ENCODE assay signal across 17 mouse cellular contexts in the genomic region with DNA sequence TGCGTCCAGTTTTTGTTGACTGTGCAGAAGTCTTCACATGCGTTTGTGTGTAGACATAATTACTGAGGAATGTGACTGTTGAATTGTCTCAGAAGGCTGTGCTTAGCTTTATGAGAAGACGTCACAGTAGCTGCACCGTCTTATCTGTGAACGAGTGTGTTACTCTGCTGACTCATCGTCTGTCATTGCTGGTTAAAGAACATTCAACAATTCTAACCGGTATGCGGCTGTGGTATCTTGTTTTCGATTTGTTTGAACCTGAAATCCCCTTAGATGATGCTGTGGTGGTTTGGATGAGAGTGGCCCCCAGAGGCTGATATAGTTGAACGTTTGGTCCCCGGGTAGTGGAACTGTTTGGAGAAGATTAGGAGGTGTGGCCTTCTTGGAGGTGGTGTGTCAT. TPM values are rescaled to one million over a fixed set of nuclear protein-coding genes. Genes with fewer than 3 reads are reported as not detected.
DNase-seq lines count a peak whose midpoint lies in the region; ATAC-seq and TF ChIP-seq lines count a peak whose summit lies in the region.
"Had no signal": no experiment of that assay in that cellular context is flagged by ENCODE, and none has a peak within 500 bp of the region (broad histone marks: within the 10 kb centered on the region; RNA-seq: fewer than 3 reads in every experiment).

No protein-coding gene starts in this region.

- no peaks in the 10 kb centered on the region for H3K36me3 ChIP-seq in CH12.LX (replicated peaks in 1 of 2; ENCODE audit: control insufficient read depth in 1 of 2, insufficient read depth in 1 of 2, low read length in 1 of 2)
- H3K36me3 ChIP-seq in MEL (ENCODE audit: control insufficient read depth in 1 of 2, insufficient read depth in 2 of 2, low read length in 2 of 2): peaks cover 0 to 28% of the 10 kb centered on the region in 2 experiments; a peak in 2 of 4 replicates
- H3K36me3 ChIP-seq in liver, embryonic 15.5 days (replicated peaks): no peaks in the 10 kb centered on the region
- H3K36me3 ChIP-seq: midbrain, embryonic 15.5 days had no signal

- DNase-seq in CH12.LX (ENCODE audit: extremely low read depth) (no peak), MEL (ENCODE audit: low read depth, low spot score) (peak; percentile 93)
- DNase-seq in right cerebral cortex, postnatal 4 days: no peak
- no peak for DNase-seq in heart, postnatal 10 days
- no peak for DNase-seq in thymus, postnatal 25 days
- DNase-seq: adrenal gland, adult 8-10 months; cerebellum, adult 11 months; kidney, adult 2 months; kidney, postnatal 25 days; lung, postnatal 36 days; right cerebral cortex, postnatal 14 days; thymus, adult 18-20 months had no signal

- peaks cover 3 to 22% of the 10 kb centered on the region in 2 experiments for H3K4me1 ChIP-seq in CH12.LX (ENCODE audit: control insufficient read depth in 1 of 2, insufficient read depth in 2 of 2)
- peaks cover 9 to 27% of the 10 kb centered on the region in 2 experiments for H3K4me1 ChIP-seq in MEL (ENCODE audit: control insufficient read depth in 1 of 2, insufficient read depth in 2 of 2, low read length in 2 of 2)
- H3K4me1 ChIP-seq in liver, embryonic 15.5 days (replicated peaks): peaks cover 44% of the 10 kb centered on the region

- dilution Hi-C loops in CH12.LX (cut with MboI; ENCODE audit: extremely low pct_ligation_motif_present, extremely low pct_unique_long_range_greater_than_20kb, low sequenced_read_pairs): no loop called here

- no peak overlapping the region for H3K4me3 ChIP-seq in CH12.LX (replicated peaks in 1 of 3; ENCODE audit: low read depth in 2 of 3, low read length in 2 of 3, poor library complexity in 1 of 3)
- H3K4me3 ChIP-seq in MEL (ENCODE audit: control insufficient read depth in 1 of 2, insufficient read depth in 1 of 2, low read depth in 2 of 2, low read length in 2 of 2): peak overlapping the region; percentile 46 to 55
- peak overlapping the region; percentile 21; the same call in 1 of the 2 replicates for H3K4me3 ChIP-seq in liver, embryonic 15.5 days (replicated peaks)
- H3K4me3 ChIP-seq: forebrain, embryonic 13.5 days; midbrain, embryonic 15.5 days had no signal

- no peak for TF ChIP-seq RAD21 in CH12.LX (IDR thresholded peaks at IDR 0.05; ENCODE audit: low read depth, low read length)
- no peak for TF ChIP-seq RAD21 in MEL (IDR thresholded peaks at IDR 0.05; ENCODE audit: low read depth, low read length)

- no peaks in the 10 kb centered on the region for H3K79me2 ChIP-seq in CH12.LX (replicated peaks; ENCODE audit: control insufficient read depth, extremely low read depth, insufficient read depth, poor library complexity, severe bottlenecking)
- peaks cover 3% of the 10 kb centered on the region for H3K79me2 ChIP-seq in MEL (ENCODE audit: control insufficient read depth, insufficient read depth, low read length, poor library complexity)

- H3K27ac ChIP-seq in CH12.LX (ENCODE audit: insufficient read depth, low read depth) (no peak overlapping the region), MEL (ENCODE audit: control insufficient read depth, low read depth, low read length) (peak overlapping the region; percentile 74)
- peak overlapping the region; percentile 82 for H3K27ac ChIP-seq in liver, embryonic 15.5 days (replicated peaks)
- H3K27ac ChIP-seq: forebrain, embryonic 13.5 days; hindbrain, embryonic 14.5 days; midbrain, embryonic 15.5 days had no signal

- intact Hi-C loops in heart, postnatal 10 days (cut with DNase I): no loop called here

- in situ Hi-C loops in CH12.LX (cut with MboI; ENCODE audit: low pct_ligation_motif_present, low pct_unique_long_range_greater_than_20kb, low sequenced_read_pairs): no loop called here

- ATAC-seq in erythroblast, adult 5-6 weeks (replicated peaks; ENCODE audit: low FRiP score, poor library complexity, severe bottlenecking): peak; percentile 64
- no peak for ATAC-seq in liver, embryonic 15.5 days (ENCODE audit: insufficient read depth)
- ATAC-seq: forebrain, embryonic 13.5 days; midbrain, embryonic 15.5 days had no signal

- TF ChIP-seq EP300 in CH12.LX (IDR thresholded peaks at IDR 0.05; ENCODE audit: low read length): no peak
- peak; percentile 61 to 82; a peak in 3 of 4 replicates for TF ChIP-seq EP300 in MEL (IDR thresholded peaks at IDR 0.05; ENCODE audit: low read depth in 1 of 2, low read length in 2 of 2)

- no peak overlapping the region for H3K9ac ChIP-seq in CH12.LX (ENCODE audit: insufficient read depth, low read depth)
- peak overlapping the region; percentile 30 for H3K9ac ChIP-seq in MEL (ENCODE audit: control insufficient read depth, low read depth, low read length, poor library complexity, severe bottlenecking)
- no peak overlapping the region for H3K9ac ChIP-seq in liver, embryonic 15.5 days
- H3K9ac ChIP-seq: forebrain, embryonic 13.5 days; hindbrain, embryonic 14.5 days; midbrain, embryonic 15.5 days had no signal

- WGBS in liver, embryonic 15.5 days (ENCODE audit: insufficient replicate concordance): 20% methylated on average over 11 of the region's 11 CpGs

- TF ChIP-seq POLR2A in CH12.LX (IDR thresholded peaks at IDR 0.05; ENCODE audit: low read depth, low read length) (no peak), MEL (IDR thresholded peaks at IDR 0.05; ENCODE audit: control insufficient read depth in 1 of 2, insufficient read depth in 1 of 2, low read depth in 1 of 2, low read length in 2 of 2, poor library complexity in 1 of 2) (no peak)

- TF ChIP-seq CTCF in CH12.LX (conservative IDR thresholded peaks at IDR 0.05 in 1 of 2, IDR thresholded peaks at IDR 0.05 in 1 of 2; ENCODE audit: low read depth in 2 of 2, low read length in 2 of 2) (no peak), MEL (IDR thresholded peaks at IDR 0.05 in 2 of 3, conservative IDR thresholded peaks at IDR 0.05 in 1 of 3; ENCODE audit: control insufficient read depth in 1 of 3, insufficient read depth in 1 of 3, low read depth in 2 of 3, low read length in 3 of 3, poor library complexity in 1 of 3, severe bottlenecking in 1 of 3) (no peak)

- no peak overlapping the region for H3K4me2 ChIP-seq in CH12.LX (ENCODE audit: insufficient read depth, low read depth, poor library complexity, severe bottlenecking)
- H3K4me2 ChIP-seq in liver, embryonic 15.5 days: peak overlapping the region; percentile 59
- H3K4me2 ChIP-seq: forebrain, embryonic 13.5 days; hindbrain, embryonic 14.5 days; midbrain, embryonic 15.5 days had no signal

- H3K27me3 ChIP-seq in CH12.LX (replicated peaks) (no peaks in the 10 kb centered on the region), MEL (ENCODE audit: control insufficient read depth in 1 of 2, insufficient read depth in 2 of 2, low read length in 2 of 2) (no peaks in the 10 kb centered on the region)
- no peaks in the 10 kb centered on the region for H3K27me3 ChIP-seq in liver, embryonic 15.5 days
- H3K27me3 ChIP-seq: midbrain, embryonic 15.5 days had no signal

- H3K9me3 ChIP-seq in CH12.LX (replicated peaks; ENCODE audit: low read length) (no peaks in the 10 kb centered on the region), MEL (replicated peaks; ENCODE audit: insufficient read depth, low read length) (no peaks in the 10 kb centered on the region)
- no peaks in the 10 kb centered on the region for H3K9me3 ChIP-seq in liver, embryonic 15.5 days (replicated peaks)
- H3K9me3 ChIP-seq: forebrain, embryonic 13.5 days; midbrain, embryonic 15.5 days had no signal

TF ChIP-seq in CH12.LX, 34 proteins besides CTCF, POLR2A, EP300 and RAD21:
- TF ChIP-seq ZKSCAN1 (IDR thresholded peaks at IDR 0.05; ENCODE audit: borderline replicate concordance, low read depth, low read length) (no peak), MAFK (IDR thresholded peaks at IDR 0.05; ENCODE audit: insufficient replicate concordance, low read length) (0 out of 2 replicates have a peak, but pooled peaks have one; percentile 40), NELFE (IDR thresholded peaks at IDR 0.05; ENCODE audit: low read depth, low read length) (no peak), MEF2A (IDR thresholded peaks at IDR 0.05; ENCODE audit: borderline replicate concordance, low read depth, low read length) (no peak)

TF ChIP-seq in MEL, 35 proteins besides CTCF, POLR2A, EP300 and RAD21 (continues in another document):
- TF ChIP-seq TAL1 (IDR thresholded peaks at IDR 0.05; ENCODE audit: low read length): peak; percentile 28; the same call in 1 of the 2 replicates
- TF ChIP-seq JUND (IDR thresholded peaks at IDR 0.05; ENCODE audit: low read depth, low read length): 0 out of 2 replicates have a peak, but pooled peaks have one; percentile 64
- no peak for TF ChIP-seq ELF1 (IDR thresholded peaks at IDR 0.05; ENCODE audit: low read depth, low read length)
- TF ChIP-seq MXI1 (IDR thresholded peaks at IDR 0.05; ENCODE audit: low read depth, low read length): peak; percentile 59; the same call in 1 of the 2 replicates
- 0 out of 2 replicates have a peak, but pooled peaks have one; percentile 17 for TF ChIP-seq ZC3H11A (IDR thresholded peaks at IDR 0.05; ENCODE audit: low read depth, low read length)
- TF ChIP-seq TCF12 (IDR thresholded peaks at IDR 0.05; ENCODE audit: low read depth, low read length): peak; percentile 45; the same call in 1 of the 2 replicates
- TF ChIP-seq GABPA (IDR thresholded peaks at IDR 0.05; ENCODE audit: low read depth, low read length): peak; percentile 88; the same call in 1 of the 2 replicates
- no peak; the same call in 1 of the 2 replicates for TF ChIP-seq POLR2AphosphoS2 (IDR thresholded peaks at IDR 0.05; ENCODE audit: low read length)
- TF ChIP-seq RCOR1 (IDR thresholded peaks at IDR 0.05; ENCODE audit: low read depth, low read length): peak; percentile 59
- TF ChIP-seq MYB (IDR thresholded peaks at IDR 0.05; ENCODE audit: low read depth, low read length): peak; percentile 67
- TF ChIP-seq BHLHE40 (IDR thresholded peaks at IDR 0.05; ENCODE audit: borderline replicate concordance, low read depth, low read length): peak; percentile 44; the same call in 1 of the 2 replicates
- TF ChIP-seq USF1 (IDR thresholded peaks at IDR 0.05; ENCODE audit: low read depth, low read length): no peak
- TF ChIP-seq GATA1 (IDR thresholded peaks at IDR 0.05; ENCODE audit: low read depth, low read length): peak; percentile 91
- no peak for TF ChIP-seq MAZ (IDR thresholded peaks at IDR 0.05; ENCODE audit: low read depth, low read length)
- TF ChIP-seq SIN3A (IDR thresholded peaks at IDR 0.05; ENCODE audit: low read length): peak; percentile 89

RNA-seq across cellular contexts. Expression of a gene that starts 2.5 kb away (rescaled TPM):
- 9.1 and 16.5 TPM in 2 replicates for total RNA-seq in CH12.LX (2012; rRNA removed)
- 15.8 and 18.7 TPM in 2 replicates for total RNA-seq in CH12.LX (2014; rRNA removed)
- polyA plus RNA-seq in CH12.LX (2012; ENCODE audit: insufficient read length, low read depth): 25.7 and 29.4 TPM in 2 replicates
- total RNA-seq in MEL (2012; rRNA removed): 13.4 and 14.4 TPM in 2 replicates
- polyA plus RNA-seq in MEL (2012; ENCODE audit: insufficient read depth in 1 of 2, insufficient read length in 2 of 2, low read depth in 1 of 2, low replicate concordance in 2 of 2, missing spikeins in 1 of 2): 10 to 100 TPM in 1 of 2 experiments, not detected in 1; 36.6 TPM
- 11.1 and 24.4 TPM in 2 replicates for total RNA-seq in erythroblast, adult 5-6 weeks (2015; ENCODE audit: low replicate concordance)
- total RNA-seq in erythroblast, adult 5-6 weeks (2017; ENCODE audit: low replicate concordance): 2.6 and 6.8 TPM in 2 replicates
- polyA plus RNA-seq in liver, embryonic 15.5 days (2015; fragmentation: Nextera tagmentation; extraction: Ambion mirVana): 23.3 and 23.6 TPM in 2 replicates
- 100 to 1,000 TPM; 103 TPM for total RNA-seq in heart, postnatal 10 days (2021)

Comparison
In these comparisons a context has a peak if more than half of its experiments do, and no peak if none do; other contexts are left out.
1. H3K4me3 ChIP-seq: peak in MEL (2 of 2) and liver, embryonic 15.5 days (single experiment); none in CH12.LX (0 of 3).